Mouse (Mus musculus): ENCODE results near the gene Aldh3b2.
A peak's percentile ranks its signal among the peaks of the same experiment; 100 is the strongest.

The Aldh3b2 gene

DNA sequence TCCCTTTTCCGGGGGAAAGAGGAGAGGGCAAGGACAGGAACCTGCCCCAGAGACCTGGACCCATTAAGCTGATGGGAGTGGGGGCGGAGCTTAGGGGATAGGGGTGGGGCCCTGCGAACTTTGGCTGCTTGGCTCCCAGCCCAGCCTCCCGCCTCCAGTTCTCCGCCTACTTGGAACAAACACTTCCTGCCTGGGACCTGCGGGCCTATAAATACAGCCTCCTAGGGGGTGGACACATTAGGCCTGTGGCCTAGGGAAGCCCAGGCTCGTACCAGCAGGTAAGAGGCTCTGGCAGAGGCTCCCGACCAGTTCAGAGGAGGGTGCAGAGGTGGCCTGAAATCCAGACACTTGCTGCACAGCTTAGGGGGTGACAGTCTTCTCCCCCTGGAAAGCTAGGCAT, 14.2 kb downstream of the Aldh3b2 start, which contains the start of gene Acy3:
TSS of gene Acy3 (plus strand) at position 237 of the 400 bp plus-strand sequence.
- DNase-seq (ENCODE audit: low spot score in 2 of 2): peak in 1 of 2 experiments; percentile 57

DNA sequence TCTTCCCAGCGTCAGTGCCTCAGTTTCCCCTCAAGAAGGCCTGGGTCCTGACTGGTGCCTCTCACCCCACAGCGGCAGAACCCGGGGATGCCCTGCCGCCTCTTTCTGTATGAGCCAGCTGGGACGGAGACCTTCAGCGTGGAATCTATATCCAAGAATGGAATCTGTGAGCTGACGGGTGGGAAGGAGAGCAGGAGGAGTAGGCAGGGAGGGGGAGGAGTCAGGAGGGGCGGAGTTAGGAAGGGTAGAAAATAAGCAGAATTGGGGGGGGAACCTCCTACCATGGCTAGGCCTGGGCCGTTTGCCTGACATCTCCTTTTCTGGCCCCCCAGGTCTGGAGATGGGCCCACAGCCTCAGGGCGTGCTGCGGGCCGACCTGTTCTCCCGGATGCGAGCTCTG, 15.9 kb downstream of the Aldh3b2 start:
- DNase-seq (ENCODE audit: low spot score in 2 of 2): no peak

DNA sequence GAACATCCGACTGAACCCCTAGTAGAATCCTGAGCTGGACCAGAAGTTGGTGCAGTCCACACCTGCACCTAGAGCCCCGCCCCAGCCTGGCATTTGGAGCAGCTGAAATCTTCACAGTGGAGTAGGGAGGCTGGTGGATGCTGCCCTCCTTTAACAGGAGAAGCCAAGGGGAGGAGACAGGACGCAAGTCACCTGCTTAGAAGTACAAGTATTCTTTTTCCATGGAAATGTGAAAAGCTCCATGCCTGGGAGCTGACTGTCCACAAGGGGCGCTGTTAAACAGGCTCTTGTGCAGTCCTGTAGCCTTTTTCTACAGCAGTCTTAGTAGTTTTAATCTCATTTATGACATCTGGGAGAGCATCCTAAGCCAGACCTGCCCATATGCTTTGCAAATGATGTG, 16.6 kb downstream of the Aldh3b2 start:
- no peak for DNase-seq (ENCODE audit: low spot score in 2 of 2)

DNA sequence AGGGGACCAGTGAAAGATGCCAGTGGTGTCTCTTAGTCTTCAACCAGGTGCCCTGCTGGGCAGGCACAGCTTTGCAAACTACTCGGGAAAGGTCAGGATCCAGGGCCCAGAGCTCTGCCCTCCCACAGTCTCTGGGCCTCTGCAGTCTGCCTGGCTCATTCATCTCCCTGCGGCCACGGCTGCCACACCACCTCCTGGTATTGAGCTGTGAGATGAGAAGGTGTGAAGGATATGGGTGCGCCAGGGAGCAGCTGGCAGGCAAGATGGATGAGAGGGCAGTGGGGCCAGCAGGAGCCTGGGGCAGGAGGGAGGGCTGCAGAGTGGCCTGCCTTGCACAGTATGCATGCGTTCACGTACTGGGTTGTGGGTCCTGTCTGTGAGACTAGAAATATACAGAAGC, 18.7 kb downstream of the Aldh3b2 start:
- no peak for DNase-seq (ENCODE audit: low spot score in 2 of 2)

DNA sequence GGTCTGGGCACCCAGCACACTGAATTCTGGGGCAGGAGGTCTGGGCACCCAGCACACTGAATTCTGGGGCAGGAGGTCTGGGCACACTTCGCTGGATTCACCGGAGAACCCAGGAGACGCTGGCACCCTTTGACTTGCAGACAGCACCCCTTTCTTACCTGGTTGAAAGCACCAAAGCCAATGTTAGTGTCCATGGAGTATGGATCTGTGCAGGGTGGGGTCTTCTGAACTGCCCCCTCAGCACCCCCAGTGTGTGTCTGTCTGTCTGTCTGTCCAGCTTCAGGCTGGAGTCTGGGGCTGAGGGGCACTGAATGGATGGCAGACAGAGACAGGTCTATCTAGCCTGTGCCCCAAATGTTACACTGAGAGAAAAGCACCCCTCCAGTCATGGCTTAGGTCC, 19.4 kb downstream of the Aldh3b2 start:
- no peak for DNase-seq (ENCODE audit: low spot score in 2 of 2)

DNA sequence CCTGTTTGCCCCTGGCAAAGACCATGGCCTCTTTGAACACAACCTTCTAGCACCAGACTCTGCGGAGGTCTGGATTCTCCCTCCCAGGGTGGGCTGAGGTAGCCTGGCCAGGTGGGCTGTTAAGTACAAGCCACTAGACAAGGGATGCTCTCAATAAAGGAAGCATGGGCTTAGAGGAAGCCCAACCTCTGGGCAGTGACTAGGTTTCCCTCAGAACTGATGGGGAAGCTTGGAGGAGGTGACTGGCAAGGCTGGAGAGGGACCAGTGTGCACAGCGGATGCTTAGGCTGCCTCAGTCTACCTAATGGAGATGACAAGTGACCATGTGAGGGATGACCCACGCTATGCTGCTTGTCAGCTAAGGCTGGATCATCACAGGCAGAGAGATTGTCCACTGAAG, 19.8 kb downstream of the Aldh3b2 start:
- DNase-seq (ENCODE audit: low spot score in 2 of 2): no peak

DNA sequence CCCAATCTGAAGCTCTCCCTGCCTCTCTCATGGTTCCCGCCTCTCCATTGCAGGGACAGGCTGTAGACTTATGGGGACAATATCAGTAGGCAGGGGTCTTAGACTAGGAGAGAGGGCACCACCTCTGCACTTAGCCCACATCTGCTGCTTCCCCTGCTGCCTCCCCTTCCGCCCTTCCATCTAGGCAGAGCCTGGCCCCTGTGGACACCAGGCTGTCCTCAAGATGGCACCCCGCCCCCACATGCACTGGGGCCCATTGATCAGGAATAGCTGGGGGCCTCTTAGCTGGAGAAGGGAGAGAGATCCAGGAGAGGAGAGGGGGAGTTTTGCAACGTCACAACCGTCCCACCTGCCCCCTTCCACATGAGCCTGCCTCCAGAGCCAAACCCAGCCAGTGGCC, 20.3 kb downstream of the Aldh3b2 start, which contains the start of gene Tbx10:
TSS of gene Tbx10 (plus strand) at position 337 of the 400 bp plus-strand sequence.
- DNase-seq (ENCODE audit: low spot score in 2 of 2): no peak

DNA sequence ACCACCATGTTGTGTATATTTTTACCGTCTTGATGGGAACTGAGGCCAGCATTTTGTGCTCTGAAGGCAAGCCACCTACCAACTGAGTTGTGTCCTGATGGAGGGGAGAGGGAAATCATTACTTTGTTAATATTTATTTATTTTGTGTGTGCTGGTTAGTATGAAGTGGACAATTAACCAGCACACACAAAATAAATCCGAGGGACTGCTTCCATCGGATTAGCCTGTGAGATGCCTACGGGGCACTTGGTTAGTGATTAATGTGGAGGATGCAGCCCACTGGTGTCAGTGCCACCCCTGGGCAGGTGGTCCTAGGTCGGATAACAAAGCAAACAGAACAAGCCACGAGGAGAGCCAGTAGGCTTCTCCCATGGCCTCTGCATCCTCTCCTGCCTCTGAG, 22.8 kb downstream of the Aldh3b2 start:
- DNase-seq (ENCODE audit: low spot score in 2 of 2): no peak

DNA sequence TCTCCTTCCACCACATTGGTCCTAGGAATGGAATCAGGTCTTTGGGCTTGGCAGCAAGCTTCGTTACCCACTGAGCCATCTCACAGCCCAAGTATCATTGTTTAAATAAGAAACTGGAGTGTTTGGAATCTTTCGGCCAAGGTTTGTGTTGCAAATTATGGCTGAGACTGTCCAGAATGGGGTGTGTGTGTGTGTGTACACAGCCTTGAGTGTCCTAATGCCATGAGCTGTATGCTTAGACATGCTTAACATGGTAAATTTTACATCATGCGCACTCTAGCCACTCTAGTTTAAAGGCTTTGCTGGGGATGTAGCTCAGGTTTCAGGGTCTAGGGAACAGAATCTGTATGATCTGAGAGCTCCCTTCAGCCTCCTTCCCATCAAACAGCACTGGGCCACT, 23.4 kb downstream of the Aldh3b2 start:
- DNase-seq (ENCODE audit: low spot score in 2 of 2): no peak

DNA sequence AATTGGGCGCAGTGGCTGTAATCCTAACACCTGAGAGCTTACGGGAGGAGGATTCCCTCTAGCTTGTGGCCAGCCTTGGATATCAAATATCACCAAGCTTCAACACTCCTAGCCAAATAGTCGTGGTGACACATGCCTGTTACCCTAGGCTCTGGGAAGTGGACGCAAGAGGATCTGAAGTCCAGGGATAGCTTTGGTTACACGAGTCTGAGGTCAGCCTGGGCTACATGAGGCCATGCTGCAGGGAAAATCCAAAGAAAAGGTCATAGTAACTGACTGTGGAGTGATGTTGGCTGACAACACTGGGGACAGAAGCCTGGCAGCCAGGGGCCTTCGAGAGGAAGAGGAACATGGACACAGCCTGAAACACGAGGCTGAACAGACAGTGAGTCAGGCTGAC, 24.0 kb downstream of the Aldh3b2 start:
- DNase-seq (ENCODE audit: low spot score in 2 of 2): no peak

DNA sequence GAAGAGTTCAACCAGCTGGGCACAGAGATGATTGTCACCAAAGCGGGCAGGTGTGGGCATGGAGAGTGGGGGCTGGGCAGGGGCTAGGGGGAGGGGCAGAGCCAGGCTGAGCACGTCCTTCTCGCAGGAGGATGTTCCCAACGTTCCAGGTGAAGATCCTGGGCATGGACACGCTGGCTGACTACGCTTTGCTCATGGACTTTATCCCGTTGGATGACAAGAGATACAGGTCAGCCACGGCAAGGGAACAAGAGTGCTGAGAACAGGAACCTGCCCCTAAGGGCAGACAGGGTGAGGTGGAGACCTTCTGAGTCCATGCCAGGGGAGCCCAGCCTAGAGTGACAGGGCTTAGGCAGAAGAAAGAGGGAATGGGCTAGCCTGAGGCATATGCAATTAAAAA, 24.6 kb downstream of the Aldh3b2 start:
- DNase-seq (ENCODE audit: low spot score in 2 of 2): no peak

DNA sequence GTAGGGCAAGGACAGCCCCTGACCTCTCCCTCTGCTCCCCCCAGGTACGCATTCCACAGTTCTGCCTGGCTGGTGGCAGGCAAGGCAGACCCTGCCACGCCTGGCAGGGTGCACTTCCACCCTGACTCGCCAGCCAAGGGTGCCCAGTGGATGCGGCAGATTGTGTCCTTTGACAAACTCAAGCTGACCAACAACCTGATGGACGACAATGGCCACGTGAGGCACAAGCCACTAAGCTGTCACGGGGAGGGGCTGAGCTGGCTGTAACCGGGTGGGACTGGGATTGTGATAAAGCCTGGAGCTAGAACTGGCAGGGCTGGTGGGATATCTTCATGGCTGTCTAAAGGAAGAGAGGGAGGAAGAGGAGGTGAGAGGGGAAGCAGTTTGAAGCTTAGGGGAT, 25.1 kb downstream of the Aldh3b2 start:
- DNase-seq (ENCODE audit: low spot score in 2 of 2): no peak

DNA sequence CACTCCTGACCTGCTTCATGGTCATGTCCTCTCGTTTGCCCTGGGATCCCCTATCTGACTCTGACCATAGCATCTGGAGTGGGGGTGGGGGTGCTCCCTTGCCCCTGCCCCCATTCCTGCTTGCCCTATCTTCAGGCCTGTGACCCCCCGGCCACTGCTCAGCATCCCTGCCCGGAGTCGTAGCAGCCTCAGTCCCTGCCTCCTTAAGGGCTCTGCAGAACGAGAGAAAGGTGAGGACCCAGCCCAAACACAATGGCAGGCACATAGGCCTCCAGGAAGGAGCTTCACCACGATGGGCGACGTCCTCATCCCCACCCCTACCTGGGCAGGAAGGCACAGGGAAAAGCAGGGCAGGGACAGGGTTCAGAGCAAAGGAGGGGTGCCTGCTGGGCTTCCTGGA, 26.2 kb downstream of the Aldh3b2 start:
- DNase-seq (ENCODE audit: low spot score in 2 of 2): no peak

DNA sequence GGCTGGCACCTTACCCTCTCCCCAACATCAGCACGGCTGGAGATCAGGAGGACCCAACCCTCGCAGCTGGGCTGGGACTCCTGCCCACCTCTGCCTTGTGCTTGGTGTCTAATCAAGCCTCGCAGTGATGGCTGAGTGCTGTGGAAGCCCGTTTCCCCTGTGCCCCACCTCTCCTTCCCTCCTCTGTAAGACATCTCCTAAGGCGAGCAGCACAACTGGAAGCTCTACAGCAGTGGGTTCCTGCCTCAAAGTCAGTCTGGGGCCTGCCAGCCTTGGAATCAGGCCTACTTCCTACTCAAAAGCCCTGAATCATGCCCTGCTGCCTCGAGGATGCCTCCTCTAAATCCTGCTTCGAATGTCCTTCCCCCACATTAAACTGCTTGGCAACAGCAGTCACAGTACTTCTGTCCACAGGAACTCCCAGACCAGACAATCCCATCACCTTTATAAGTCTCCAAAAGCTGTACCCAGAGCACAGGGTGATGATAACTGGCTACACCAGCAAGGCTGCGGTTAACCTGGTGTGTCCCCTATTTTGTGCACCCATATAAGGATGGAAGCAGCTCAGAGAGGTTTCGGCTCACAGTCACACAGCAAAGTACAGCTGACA, 27.1 kb downstream of the Aldh3b2 start:
- no peak for DNase-seq (ENCODE audit: low spot score in 2 of 2)

DNA sequence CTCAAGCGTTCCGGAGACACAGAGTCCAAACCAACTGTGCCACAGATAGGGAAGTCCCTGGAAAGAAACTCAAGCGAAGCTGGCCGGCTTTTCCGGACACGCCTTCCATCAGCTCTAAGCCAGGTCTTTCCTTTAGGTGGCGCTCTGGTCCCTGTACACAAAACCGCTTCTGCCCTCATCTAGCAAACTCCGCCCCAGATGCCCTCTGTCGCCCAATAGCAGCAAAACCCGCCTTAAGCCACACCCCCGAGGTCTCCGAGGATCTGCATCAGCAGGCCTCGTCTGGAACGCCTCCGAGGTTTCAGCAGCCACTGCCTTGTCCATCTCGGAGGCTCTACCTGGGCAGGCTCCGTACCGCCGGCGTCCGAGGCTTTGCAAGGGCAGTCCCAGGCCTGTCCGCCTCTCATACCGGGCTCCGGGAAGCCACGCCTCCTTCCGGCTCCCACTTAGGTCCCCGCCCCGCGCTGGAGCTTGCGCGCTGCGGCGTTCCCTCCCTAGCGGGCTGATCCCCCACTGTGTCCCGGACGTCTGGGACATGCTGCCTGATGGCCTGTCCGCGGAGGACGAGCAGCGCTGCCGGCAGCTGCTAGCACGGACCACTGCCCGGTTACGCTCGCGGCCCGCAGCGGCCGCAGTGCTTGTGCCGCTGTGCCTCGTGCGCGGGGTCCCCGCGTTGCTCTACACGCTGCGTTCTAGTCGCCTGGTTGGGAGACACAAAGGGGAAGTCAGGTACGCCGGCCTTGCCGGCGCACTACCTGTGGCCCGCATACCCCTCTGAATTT, 28.2 kb downstream of the Aldh3b2 start, which contains the start of the genes Nudt8 and Gm49405:
TSS of gene Nudt8 (plus strand) at position 462 of the 782 bp plus-strand sequence.
TSS of gene Gm49405 (plus strand) at position 508 of the 782 bp plus-strand sequence.
- DNase-seq (ENCODE audit: low spot score in 2 of 2): peak; percentile 96

DNA sequence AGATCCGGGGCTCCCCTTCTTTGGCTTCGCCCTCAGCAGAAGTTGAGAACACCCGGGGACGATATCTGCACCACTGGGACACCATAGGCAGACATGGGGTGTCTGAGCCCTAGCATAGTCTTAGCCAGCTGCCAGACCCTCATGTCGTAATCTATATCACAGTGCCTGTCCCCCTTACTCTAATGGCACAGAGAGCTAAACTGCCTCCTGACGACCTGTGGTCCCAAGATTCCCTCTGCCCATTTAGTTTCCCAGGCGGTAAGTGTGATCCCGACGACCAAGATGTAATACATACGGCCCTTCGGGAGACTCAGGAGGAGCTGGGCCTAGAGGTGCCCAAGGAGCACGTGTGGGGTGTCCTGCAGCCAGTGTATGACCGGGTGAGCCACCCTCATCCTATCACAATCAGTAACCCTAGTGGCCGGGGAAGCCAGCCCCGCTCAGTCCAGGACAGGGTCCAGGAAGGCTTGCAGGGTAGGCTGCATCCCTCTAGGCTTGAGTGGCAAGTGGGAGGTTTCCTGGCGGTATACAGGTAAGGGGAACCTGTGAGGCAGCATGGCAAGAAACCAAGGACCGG, 28.9 kb downstream of the Aldh3b2 start:
- DNase-seq (ENCODE audit: low spot score in 2 of 2): peak in 1 of 2 experiments; percentile 67

DNA sequence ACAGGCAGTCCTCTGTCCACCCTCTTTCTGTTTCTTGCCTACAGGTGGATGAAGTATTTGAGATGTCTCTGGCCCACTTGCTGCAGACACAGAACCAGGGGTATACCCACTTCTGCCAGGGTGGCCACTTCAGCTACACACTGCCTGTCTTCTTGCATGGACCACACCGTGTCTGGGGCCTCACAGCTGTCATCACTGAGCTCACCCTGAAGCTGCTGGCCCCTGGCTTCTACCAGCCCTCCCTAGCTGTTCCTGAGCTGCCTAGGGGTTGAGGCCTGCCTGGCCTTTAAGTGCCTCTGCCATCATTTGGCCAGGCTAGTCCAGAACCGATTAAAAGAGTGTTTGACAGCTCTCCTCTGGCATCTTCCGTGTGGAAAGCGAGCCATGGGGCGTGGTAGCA, 29.6 kb downstream of the Aldh3b2 start:
- peak in 1 of 2 experiments; percentile 64 for DNase-seq (ENCODE audit: low spot score in 2 of 2)

DNA sequence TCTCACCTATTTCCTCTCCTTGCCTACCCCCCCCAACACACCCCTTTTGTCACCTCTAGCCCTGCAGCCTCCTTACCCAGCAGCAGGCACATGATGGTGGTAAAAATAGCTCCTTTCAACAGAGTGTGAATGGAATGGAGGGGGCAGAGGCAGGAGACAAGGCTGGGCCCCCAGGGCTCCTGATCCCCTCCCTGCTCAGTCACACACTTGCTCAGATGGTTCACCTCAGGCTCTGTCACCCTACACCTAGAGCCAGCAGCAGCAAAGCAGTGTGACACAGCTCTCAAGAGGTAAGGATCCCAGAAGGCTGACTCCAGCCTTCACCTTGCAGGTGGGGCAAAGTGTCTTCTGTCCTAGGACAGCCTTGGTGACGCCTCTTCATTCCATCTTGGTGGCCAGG, 31.0 kb downstream of the Aldh3b2 start, which contains the start of gene Doc2g:
TSS of gene Doc2g (plus strand) at position 202 of the 400 bp plus-strand sequence.
- no peak for DNase-seq (ENCODE audit: low spot score in 2 of 2)

DNA sequence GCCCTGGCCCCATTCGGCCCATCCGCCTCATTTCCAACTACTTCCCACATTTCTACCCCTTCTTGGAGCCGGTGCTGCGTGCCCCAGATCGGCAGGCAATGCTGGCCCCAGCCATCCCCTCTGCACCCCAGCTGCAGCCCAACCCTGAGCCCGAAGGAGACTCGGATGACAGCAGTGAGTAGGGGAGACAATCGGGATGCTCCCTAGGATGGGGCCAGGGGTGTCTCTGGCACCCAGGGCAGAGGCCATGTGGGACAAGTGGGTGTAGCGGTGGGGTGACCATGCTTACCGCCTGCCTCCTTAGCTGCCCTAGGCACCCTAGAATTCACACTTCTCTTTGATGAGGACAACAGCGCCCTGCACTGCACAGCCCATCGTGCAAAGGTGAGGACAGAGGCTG, 31.5 kb downstream of the Aldh3b2 start:
- DNase-seq (ENCODE audit: low spot score in 2 of 2): no peak

DNA sequence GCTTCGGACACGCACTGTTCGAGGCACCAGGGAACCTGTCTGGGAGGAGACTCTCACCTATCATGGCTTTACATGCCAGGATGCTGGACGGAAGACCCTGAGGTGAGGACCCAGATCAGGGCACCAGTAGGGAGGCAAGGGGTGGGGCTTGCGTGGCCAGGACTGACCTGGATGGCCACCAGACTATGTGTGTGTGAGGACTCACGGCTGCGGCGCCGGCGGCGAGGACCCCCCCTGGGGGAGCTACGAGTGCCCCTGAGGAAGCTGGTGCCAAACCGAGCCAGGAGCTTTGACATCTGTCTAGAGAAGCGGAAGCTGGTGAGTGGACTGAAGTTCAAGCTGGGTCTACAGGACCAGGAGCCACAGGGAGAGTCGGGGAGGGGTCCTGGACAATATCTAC, 32.2 kb downstream of the Aldh3b2 start:
- no peak for DNase-seq (ENCODE audit: low spot score in 2 of 2)

DNA sequence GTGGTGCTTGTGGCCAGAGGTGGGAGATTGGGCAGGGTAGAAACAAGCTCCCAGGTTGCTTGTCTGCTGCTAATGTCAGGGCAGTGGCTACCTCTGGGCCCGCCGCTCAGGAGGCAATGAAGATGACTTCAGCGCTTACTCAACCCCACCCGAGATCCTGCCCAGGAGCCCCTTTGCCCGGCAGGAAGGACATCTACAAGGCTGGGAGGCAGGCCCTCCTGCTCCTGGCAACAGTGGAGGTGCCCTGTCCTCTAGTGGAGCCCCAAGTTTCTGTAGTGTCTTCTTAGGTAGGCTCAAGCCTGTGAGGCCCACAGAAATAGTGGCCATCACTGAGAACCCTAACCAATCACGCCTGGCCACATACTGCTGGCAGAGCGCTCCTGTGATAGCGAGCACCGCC, 33.0 kb downstream of the Aldh3b2 start:
- peak in 1 of 2 experiments; percentile 10 for DNase-seq (ENCODE audit: low spot score in 2 of 2)

DNA sequence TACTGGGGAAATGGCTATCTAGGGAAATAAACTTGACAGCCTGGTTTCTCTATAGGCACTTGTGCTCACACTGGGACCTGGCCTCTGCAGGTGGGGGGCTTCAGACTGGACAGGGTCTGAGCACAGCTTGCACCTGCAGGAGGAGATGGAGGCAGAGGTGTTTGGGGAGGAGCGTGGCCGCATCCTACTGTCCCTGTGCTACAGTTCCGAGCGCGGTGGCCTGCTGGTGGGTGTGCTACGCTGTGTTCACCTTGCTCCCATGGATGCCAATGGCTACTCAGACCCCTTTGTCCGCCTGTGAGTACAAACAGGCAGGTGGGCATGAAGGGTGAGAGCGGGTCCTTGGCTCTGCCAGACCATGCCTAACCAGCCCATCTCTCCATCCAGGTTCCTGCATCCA, 33.8 kb downstream of the Aldh3b2 start:
- no peak for DNase-seq (ENCODE audit: low spot score in 2 of 2)

DNA sequence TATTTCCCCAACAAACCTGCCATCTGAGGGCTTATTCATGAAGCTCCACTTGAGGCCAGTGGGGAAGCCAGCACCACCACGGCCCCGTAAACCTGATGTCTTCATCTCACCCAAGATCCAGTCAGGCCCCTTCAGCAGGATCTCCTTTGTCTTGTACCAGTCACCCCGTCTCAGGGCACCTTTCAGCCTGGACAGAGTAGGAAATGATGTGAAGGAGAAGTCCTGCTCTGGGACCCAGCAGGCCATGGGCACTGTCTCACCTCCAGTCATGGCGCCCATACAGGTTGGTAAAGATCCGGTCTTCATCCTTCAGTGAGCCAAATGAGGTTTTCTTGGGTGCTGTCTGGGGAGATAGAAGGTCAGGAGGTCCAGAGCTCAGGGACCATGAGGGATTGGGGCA, 39.0 kb downstream of the Aldh3b2 start:
- no peak for DNase-seq (ENCODE audit: low spot score in 2 of 2)
